Mouse (Mus musculus) brown adipose tissue, adult 24 weeks (tissue): ENCODE measurements around the gene Mcpt2. TPM values are rescaled to one million over a fixed set of nuclear protein-coding genes. Genes with fewer than 3 reads are reported as not detected.
"Not testable (repeated sequence)": the region's sequence is repeated elsewhere in the genome, so short reads cannot be mapped to it uniquely, and the experiment has no call there.

Experiments
- H3K27ac ChIP-seq: fragments of 200-500 bp; replicated peaks from 2 replicates; pipeline ENCODE4 v1.5.1; 2012; ENCODE audit warnings: low read depth, mild to moderate bottlenecking, low read length
- H3K4me1 ChIP-seq: fragments of 200-500 bp; 2 replicates; pipeline ENCODE4 v1.6.1; 2012; ENCODE audit warnings: low read length, mixed read lengths; ENCODE audit not compliant: control insufficient read depth, insufficient read depth, insufficient read length
- H3K4me3 ChIP-seq: fragments of 200-500 bp; 2 replicates; pipeline ENCODE4 v1.5.1; 2012; ENCODE audit warnings: low read depth, mild to moderate bottlenecking, low read length, moderate library complexity; ENCODE audit not compliant: insufficient read depth
- polyA plus RNA-seq: library from polyadenylated mRNA; stranded (reverse); fragments of >200 nt; gene quantifications from 2 replicates; pipeline ENCODE4 v1.2.4, GENCODE M21; 2012; ENCODE audit not compliant: missing spikeins, insufficient read depth, insufficient read length

Mcpt2 gene
- not detected in 2 replicates for polyA plus RNA-seq

GRCm38 (mm10) chr14:56041792-56042191, at the start of gene Mcpt2:
Mcpt2 (plus strand) TSS chr14:56042041.
- H3K4me3 ChIP-seq, H3K27ac ChIP-seq, H3K4me1 ChIP-seq: not testable (repeated sequence)

- Histone ChIP-seq H3K4me3 (no peak overlapping the region), H3K27ac (no peak overlapping the region), H3K4me1 (no peaks in the 10 kb centered on the region)
Measured at GRCm38 (mm10) chr14:56013147-56013546, 28.7 kb upstream of the Mcpt2 start.

- Histone ChIP-seq H3K4me3 (no peak overlapping the region), H3K27ac (no peak overlapping the region), H3K4me1 (no peaks in the 10 kb centered on the region)
Measured at GRCm38 (mm10) chr14:56013924-56014323, 27.9 kb upstream of the Mcpt2 start.

GRCm38 (mm10) chr14:56017671-56018070, 24.2 kb upstream of the Mcpt2 start, which contains the start of gene Mcpt1:
Mcpt1 (plus strand) TSS chr14:56017971.
- H3K4me1 ChIP-seq, H3K4me3 ChIP-seq, H3K27ac ChIP-seq: not testable (repeated sequence)

- Histone ChIP-seq H3K4me1 (no peaks in the 10 kb centered on the region), H3K27ac (no peak overlapping the region), H3K4me3 (no peak overlapping the region)
Measured at GRCm38 (mm10) chr14:56019446-56019845, 22.4 kb upstream of the Mcpt2 start.

- not testable (repeated sequence) for H3K4me3 ChIP-seq, H3K4me1 ChIP-seq, H3K27ac ChIP-seq
Measured at GRCm38 (mm10) chr14:56021305-56021704, 20.5 kb upstream of the Mcpt2 start.

- H3K4me1 ChIP-seq, H3K4me3 ChIP-seq, H3K27ac ChIP-seq: not testable (repeated sequence)
Measured at GRCm38 (mm10) chr14:56030395-56030794, 11.4 kb upstream of the Mcpt2 start, which contains the start of gene Mcpt9. Mcpt9 (minus strand) TSS chr14:56030495.

- H3K4me3 ChIP-seq: no peak overlapping the region
- no peaks in the 10 kb centered on the region for H3K4me1 ChIP-seq
- no peak overlapping the region for H3K27ac ChIP-seq
Measured at GRCm38 (mm10) chr14:56034433-56034832, 7.4 kb upstream of the Mcpt2 start.

- no peaks in the 10 kb centered on the region for H3K4me1 ChIP-seq
- H3K27ac ChIP-seq: no peak overlapping the region
- no peak overlapping the region for H3K4me3 ChIP-seq
Measured at GRCm38 (mm10) chr14:56055408-56055807, 13.6 kb downstream of the Mcpt2 start.

- H3K4me1 ChIP-seq: no peaks in the 10 kb centered on the region
- no peak overlapping the region for H3K4me3 ChIP-seq
- H3K27ac ChIP-seq: no peak overlapping the region
Measured at GRCm38 (mm10) chr14:56057722-56058121, 15.9 kb downstream of the Mcpt2 start.

GRCm38 (mm10) chr14:56062213-56062612, 20.4 kb downstream of the Mcpt2 start, which contains the start of gene Mcpt4:
Mcpt4 (minus strand) TSS chr14:56062313.
- H3K4me1 ChIP-seq, H3K27ac ChIP-seq, H3K4me3 ChIP-seq: not testable (repeated sequence)

- H3K4me1 ChIP-seq: no peaks in the 10 kb centered on the region
- H3K4me3 ChIP-seq: no peak overlapping the region
- H3K27ac ChIP-seq: no peak overlapping the region
Measured at GRCm38 (mm10) chr14:56082016-56082415, 40.2 kb downstream of the Mcpt2 start.

GRCm38 (mm10) chr14:56085167-56085566, 43.3 kb downstream of the Mcpt2 start, which contains the start of gene Mcpt8:
Mcpt8 (minus strand) TSS chr14:56085273.
- Histone ChIP-seq H3K4me3 (no peak within 1 kb of the TSS), H3K4me1 (no peaks in the 10 kb centered on the region)

GRCm38 (mm10) chr14:56086711-56087110, 44.9 kb downstream of the Mcpt2 start:
- Histone ChIP-seq H3K4me1 (no peaks in the 10 kb centered on the region), H3K27ac (no peak overlapping the region), H3K4me3 (no peak overlapping the region)

More at GRCm38 (mm10) chr14:56085167-56085566, 43.3 kb downstream of the Mcpt2 start, which contains the start of gene Mcpt8:
- H3K27ac ChIP-seq: no peak within 1 kb of the TSS

- Histone ChIP-seq H3K4me1 (no peaks in the 10 kb centered on the region), H3K27ac (no peak overlapping the region), H3K4me3 (no peak overlapping the region)
Measured at GRCm38 (mm10) chr14:56093353-56093752, 51.5 kb downstream of the Mcpt2 start.
